Mouse (Mus musculus): ENCODE measurements around the gene Pea15a. TPM values are rescaled to one million over a fixed set of nuclear protein-coding genes. Genes with fewer than 3 reads are reported as not detected.
A peak's percentile ranks its signal among the peaks of the same experiment; 100 is the strongest.

Gene Pea15a
- polyA plus RNA-seq, 1 experiment from 2014 or later, result 140 TPM

DNA sequence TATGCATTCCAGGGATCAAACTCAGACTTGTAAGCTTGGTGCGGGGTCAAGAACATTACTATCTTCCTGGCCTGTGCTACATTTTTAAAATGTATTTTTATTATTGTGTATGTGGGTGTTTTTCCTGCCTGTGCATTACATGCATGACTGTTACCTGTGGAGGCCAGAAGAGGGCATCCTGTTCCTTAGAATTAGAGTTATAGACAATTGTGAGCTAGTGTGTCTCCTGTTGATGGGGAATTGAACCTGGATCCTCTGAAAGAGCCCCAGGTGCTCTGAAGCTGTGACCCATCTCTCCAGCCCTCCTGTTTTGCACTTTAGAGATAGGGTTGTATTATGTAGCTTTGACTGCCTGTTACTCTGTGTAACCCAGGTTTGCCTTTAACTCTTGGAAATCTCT, 44.6 kb downstream of the Pea15a start:
- Histone ChIP-seq H3K27me3 (ENCODE audit: insufficient read depth, low read length) (no peaks in the 10 kb centered on the region), H3K27ac (ENCODE audit: low read depth) (no peak overlapping the region), H3K9me3 (ENCODE audit: low read depth, low read length) (no peaks in the 10 kb centered on the region), H3K4me2 (no peak overlapping the region), H3K4me3 (ENCODE audit: low read depth, low read length) (no peak overlapping the region), H3K9ac (no peak overlapping the region), H3K4me1 (ENCODE audit: insufficient read depth) (no peaks in the 10 kb centered on the region), H3K36me3 (ENCODE audit: insufficient read depth) (peaks cover 39% of the 10 kb centered on the region)
- DNase-seq, result peak; percentile 58
- WGBS, result 92% methylated on average over 1 of the region's 1 CpGs
- TF ChIP-seq CTCF (IDR thresholded peaks at IDR 0.05; ENCODE audit: low read depth), result peak; percentile 54
- no peak for ATAC-seq (ENCODE audit: insufficient read depth)

DNA sequence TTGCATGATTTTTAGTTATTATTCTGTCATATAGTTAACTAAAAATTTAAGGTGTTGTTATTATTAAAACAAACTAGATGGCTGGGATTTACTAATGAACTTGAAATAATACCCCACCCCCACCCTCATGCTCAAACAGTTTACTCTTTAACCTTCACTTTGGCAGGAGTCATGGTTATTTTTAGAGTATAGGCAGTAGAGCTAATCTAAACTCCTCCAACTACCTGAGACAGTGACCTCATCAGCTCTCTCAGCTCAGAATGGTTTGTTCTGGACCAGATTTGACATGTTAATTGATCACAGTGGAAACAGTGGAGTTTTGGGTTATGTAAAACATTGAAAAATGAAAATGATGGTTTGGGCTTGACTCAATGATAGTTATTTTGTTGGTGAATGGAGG, 46.1 kb downstream of the Pea15a start:
- Histone ChIP-seq H3K9ac (no peak overlapping the region), H3K4me1 (ENCODE audit: insufficient read depth) (no peaks in the 10 kb centered on the region), H3K27me3 (ENCODE audit: insufficient read depth, low read length) (no peaks in the 10 kb centered on the region), H3K4me3 (ENCODE audit: low read depth, low read length) (no peak overlapping the region), H3K36me3 (ENCODE audit: insufficient read depth) (peaks cover 39% of the 10 kb centered on the region), H3K9me3 (ENCODE audit: low read depth, low read length) (no peaks in the 10 kb centered on the region), H3K27ac (ENCODE audit: low read depth) (peak overlapping the region; percentile 0; the same call in 1 of the 2 replicates), H3K4me2 (no peak overlapping the region)
- TF ChIP-seq CTCF (IDR thresholded peaks at IDR 0.05; ENCODE audit: low read depth), result no peak
- ATAC-seq (ENCODE audit: insufficient read depth) (no peak), DNase-seq (no peak)

GRCm38 (mm10) chr1:172159970-172160369, 46.6 kb downstream of the Pea15a start:
- H3K27ac ChIP-seq (ENCODE audit: low read depth), result no peak overlapping the region
- 6% methylated on average over 4 of the region's 4 CpGs for WGBS
- no peaks in the 10 kb centered on the region for H3K9me3 ChIP-seq (ENCODE audit: low read depth, low read length)
- peak; percentile 30 for DNase-seq
- H3K36me3 ChIP-seq (ENCODE audit: insufficient read depth), result peaks cover 38% of the 10 kb centered on the region
- no peak for ATAC-seq (ENCODE audit: insufficient read depth)
- H3K4me1 ChIP-seq (ENCODE audit: insufficient read depth), result no peaks in the 10 kb centered on the region
- no peak for TF ChIP-seq CTCF (IDR thresholded peaks at IDR 0.05; ENCODE audit: low read depth)
- no peaks in the 10 kb centered on the region for H3K27me3 ChIP-seq (ENCODE audit: insufficient read depth, low read length)
- no peak overlapping the region for H3K9ac ChIP-seq
- no peak overlapping the region for H3K4me2 ChIP-seq
- no peak overlapping the region for H3K4me3 ChIP-seq (ENCODE audit: low read depth, low read length)

- DNase-seq, result no peak
- 89% methylated on average over 3 of the region's 3 CpGs for WGBS
- H3K27me3 ChIP-seq (ENCODE audit: insufficient read depth, low read length), result no peaks in the 10 kb centered on the region
These were observed 51.1 kb downstream of the Pea15a start for GRCm38 (mm10) chr1:172155518-172155917.

DNA sequence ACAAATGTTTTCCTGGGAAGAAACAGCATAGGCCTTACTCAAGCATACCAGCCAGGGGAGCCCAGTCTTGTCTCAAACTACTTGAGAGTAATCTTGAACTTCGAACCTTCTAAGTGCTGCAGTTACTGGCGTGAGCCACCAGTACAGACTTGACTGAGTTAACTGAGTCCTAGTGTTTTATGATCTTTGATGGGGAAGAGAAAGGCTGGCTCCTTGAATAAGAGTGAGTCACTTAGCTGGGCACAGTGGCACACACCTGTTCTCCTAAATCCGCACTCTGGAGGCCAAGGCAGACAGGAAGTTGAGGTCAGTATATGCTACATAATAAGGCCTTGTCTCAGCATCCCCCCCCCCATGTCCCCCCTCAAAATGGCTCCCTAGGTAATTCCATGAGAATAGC, 52.1 kb downstream of the Pea15a start:
- WGBS, result 89% methylated on average over 3 of the region's 3 CpGs
- Histone ChIP-seq H3K36me3 (ENCODE audit: insufficient read depth) (peaks cover 61% of the 10 kb centered on the region), H3K4me3 (ENCODE audit: low read depth, low read length) (no peak overlapping the region), H3K9me3 (ENCODE audit: low read depth, low read length) (no peaks in the 10 kb centered on the region), H3K4me2 (no peak overlapping the region), H3K27me3 (ENCODE audit: insufficient read depth, low read length) (no peaks in the 10 kb centered on the region), H3K27ac (ENCODE audit: low read depth) (no peak overlapping the region), H3K4me1 (ENCODE audit: insufficient read depth) (peaks cover 3% of the 10 kb centered on the region; the same call in 1 of the 2 replicates), H3K9ac (no peak overlapping the region)
- TF ChIP-seq CTCF (IDR thresholded peaks at IDR 0.05; ENCODE audit: low read depth), result no peak
- ATAC-seq (ENCODE audit: insufficient read depth) (no peak), DNase-seq (no peak)

More at GRCm38 (mm10) chr1:172155518-172155917, 51.1 kb downstream of the Pea15a start:
- no peak overlapping the region for H3K27ac ChIP-seq (ENCODE audit: low read depth)
- TF ChIP-seq CTCF (IDR thresholded peaks at IDR 0.05; ENCODE audit: low read depth), result no peak
- H3K4me2 ChIP-seq, result no peak overlapping the region
- H3K36me3 ChIP-seq (ENCODE audit: insufficient read depth), result peaks cover 56% of the 10 kb centered on the region
- ATAC-seq (ENCODE audit: insufficient read depth), result no peak
- H3K9me3 ChIP-seq (ENCODE audit: low read depth, low read length), result no peaks in the 10 kb centered on the region
- no peak overlapping the region for H3K4me3 ChIP-seq (ENCODE audit: low read depth, low read length)
- no peak overlapping the region for H3K9ac ChIP-seq
- H3K4me1 ChIP-seq (ENCODE audit: insufficient read depth), result no peaks in the 10 kb centered on the region

DNA sequence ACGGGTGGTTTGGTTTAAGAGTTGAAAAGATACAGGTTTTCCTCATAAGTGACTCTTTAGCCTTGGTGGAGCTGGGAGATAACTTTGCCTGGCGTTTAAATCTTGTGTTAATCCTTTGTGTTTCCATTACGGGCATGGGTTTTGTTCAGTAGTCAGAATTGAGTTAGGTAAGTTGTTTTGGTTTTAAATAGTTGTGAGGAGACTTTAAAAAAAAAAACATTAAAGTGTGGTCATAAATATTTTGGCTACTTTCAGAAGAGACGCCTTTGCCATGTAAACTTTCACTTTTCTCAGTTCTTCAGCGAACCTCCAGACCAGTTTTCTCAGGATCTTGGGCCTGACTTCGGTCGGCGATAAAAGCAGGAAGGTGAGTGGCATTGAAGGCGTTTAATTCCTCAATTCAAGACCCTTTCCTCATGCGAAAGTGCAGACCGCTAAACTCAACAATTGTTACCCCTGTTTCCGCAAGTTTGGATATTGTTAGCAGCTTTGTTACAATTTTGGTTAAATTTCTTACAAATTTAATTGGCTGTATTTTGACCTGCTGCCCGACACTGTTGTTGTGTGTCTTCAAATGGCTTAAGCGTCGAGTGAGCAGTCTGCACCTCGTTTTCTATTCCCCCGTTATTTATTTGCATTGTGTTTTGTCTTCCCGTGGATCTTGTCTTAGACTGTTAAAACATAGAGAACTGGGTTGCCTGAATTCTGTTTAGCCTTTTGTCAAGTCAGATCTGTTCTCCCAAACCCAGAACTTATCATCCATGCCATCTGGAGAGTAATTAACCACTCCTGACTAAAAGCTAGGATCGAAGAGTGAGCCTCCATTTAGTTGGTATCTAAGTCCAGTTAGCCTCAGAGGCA, 57.4 kb downstream of the Pea15a start:
- DNase-seq (peak; percentile 41), ATAC-seq (ENCODE audit: insufficient read depth) (no peak)
- Histone ChIP-seq H3K27me3 (ENCODE audit: insufficient read depth, low read length) (no peaks in the 10 kb centered on the region), H3K9me3 (ENCODE audit: low read depth, low read length) (no peaks in the 10 kb centered on the region), H3K27ac (ENCODE audit: low read depth) (peak overlapping the region; percentile 99), H3K4me2 (peak overlapping the region; percentile 85), H3K9ac (peak overlapping the region; percentile 100), H3K4me1 (ENCODE audit: insufficient read depth) (peaks cover 7% of the 10 kb centered on the region; the same call in 1 of the 2 replicates), H3K4me3 (ENCODE audit: low read depth, low read length) (peak overlapping the region; percentile 98), H3K36me3 (ENCODE audit: insufficient read depth) (peaks cover 37% of the 10 kb centered on the region)
- 6% methylated on average over 19 of the region's 19 CpGs for WGBS
- no peak for TF ChIP-seq CTCF (IDR thresholded peaks at IDR 0.05; ENCODE audit: low read depth)

- Histone ChIP-seq H3K4me2 (peak overlapping the region; percentile 85), H3K36me3 (ENCODE audit: insufficient read depth) (peaks cover 34% of the 10 kb centered on the region), H3K9me3 (ENCODE audit: low read depth, low read length) (no peaks in the 10 kb centered on the region), H3K4me3 (ENCODE audit: low read depth, low read length) (peak overlapping the region; percentile 98), H3K4me1 (ENCODE audit: insufficient read depth) (peaks cover 7% of the 10 kb centered on the region; the same call in 1 of the 2 replicates), H3K27ac (ENCODE audit: low read depth) (peak overlapping the region; percentile 99), H3K27me3 (ENCODE audit: insufficient read depth, low read length) (no peaks in the 10 kb centered on the region), H3K9ac (peak overlapping the region; percentile 100)
- no peak for TF ChIP-seq CTCF (IDR thresholded peaks at IDR 0.05; ENCODE audit: low read depth)
- peak; percentile 61 for ATAC-seq (ENCODE audit: insufficient read depth)
- DNase-seq, result peak; percentile 75
- under 1% methylated on average over 40 of the region's 40 CpGs for WGBS
These were observed 58.2 kb downstream of the Pea15a start for GRCm38 (mm10) chr1:172148279-172148954.

Measured in lung, embryonic 14.5 days (tissue).